Mouse (Mus musculus): ENCODE data around the gene Pde4d. TPM values are rescaled to one million over a fixed set of nuclear protein-coding genes. Genes with fewer than 3 reads are reported as not detected.
A peak's percentile ranks its signal among the peaks of the same experiment; 100 is the strongest.

The Pde4d gene
- polyA plus RNA-seq, 1 experiment from 2014 or later: 12.9 TPM

GRCm38 (mm10) chr13:109906342-109906888, 1456.7 kb downstream of the Pde4d start:
- no peaks in the 10 kb centered on the region for H3K36me3 ChIP-seq (ENCODE audit: control insufficient read depth, insufficient read depth)
- peaks cover 11% of the 10 kb centered on the region for H3K4me1 ChIP-seq (ENCODE audit: control insufficient read depth, low read depth, low read length)
- no peak overlapping the region for H3K4me3 ChIP-seq (ENCODE audit: low read depth, low read length)
- H3K27ac ChIP-seq (ENCODE audit: low read length): no peak overlapping the region
- ATAC-seq (ENCODE audit: low read depth): no peak
- H3K4me2 ChIP-seq (ENCODE audit: low read depth, low read length): no peak overlapping the region
- WGBS (ENCODE audit: insufficient replicate concordance): 71% methylated on average over 4 of the region's 4 CpGs
- H3K9ac ChIP-seq (ENCODE audit: low read depth, low read length): no peak overlapping the region
- no peaks in the 10 kb centered on the region for H3K9me3 ChIP-seq (replicated peaks; ENCODE audit: control insufficient read depth, low read length)
- H3K27me3 ChIP-seq (ENCODE audit: control insufficient read depth, insufficient read depth, low read depth, low read length): peaks cover 14% of the 10 kb centered on the region

GRCm38 (mm10) chr13:109907634-109908033, 1457.9 kb downstream of the Pde4d start:
- 8% methylated on average over 9 of the region's 9 CpGs for WGBS (ENCODE audit: insufficient replicate concordance)
- Histone ChIP-seq H3K9ac (ENCODE audit: low read depth, low read length) (no peak overlapping the region), H3K4me1 (ENCODE audit: control insufficient read depth, low read depth, low read length) (peaks cover 9% of the 10 kb centered on the region), H3K27me3 (ENCODE audit: control insufficient read depth, insufficient read depth, low read depth, low read length) (peaks cover 8% of the 10 kb centered on the region), H3K4me2 (ENCODE audit: low read depth, low read length) (no peak overlapping the region), H3K9me3 (replicated peaks; ENCODE audit: control insufficient read depth, low read length) (no peaks in the 10 kb centered on the region), H3K36me3 (ENCODE audit: control insufficient read depth, insufficient read depth) (no peaks in the 10 kb centered on the region), H3K27ac (ENCODE audit: low read length) (no peak overlapping the region), H3K4me3 (ENCODE audit: low read depth, low read length) (no peak overlapping the region)
- ATAC-seq (ENCODE audit: low read depth): peak; percentile 73

DNA sequence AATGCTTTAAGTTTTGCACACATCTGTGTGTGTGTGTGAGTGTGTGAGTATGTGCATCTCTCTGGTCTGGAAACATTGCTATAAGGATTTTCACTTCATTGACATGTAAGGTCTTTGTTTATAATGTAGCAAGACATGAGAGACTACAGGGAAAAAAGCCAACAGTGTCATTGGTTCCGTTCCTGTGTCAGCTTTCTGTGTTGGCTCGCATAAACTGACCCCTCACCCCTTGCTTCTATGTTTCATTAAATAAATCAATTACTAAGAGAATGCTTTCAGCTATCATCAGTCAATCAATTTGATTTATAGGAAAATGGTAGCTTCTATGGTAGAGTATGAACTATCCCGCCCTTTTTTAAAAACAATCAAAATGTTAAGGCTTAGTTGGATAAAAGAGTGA, 1458.6 kb downstream of the Pde4d start:
- no peaks in the 10 kb centered on the region for H3K36me3 ChIP-seq (ENCODE audit: control insufficient read depth, insufficient read depth)
- no peak overlapping the region for H3K27ac ChIP-seq (ENCODE audit: low read length)
- ATAC-seq (ENCODE audit: low read depth): no peak
- no peak overlapping the region for H3K4me2 ChIP-seq (ENCODE audit: low read depth, low read length)
- no peak overlapping the region for H3K4me3 ChIP-seq (ENCODE audit: low read depth, low read length)
- H3K4me1 ChIP-seq (ENCODE audit: control insufficient read depth, low read depth, low read length): peaks cover 9% of the 10 kb centered on the region
- peaks cover under 1% of the 10 kb centered on the region for H3K27me3 ChIP-seq (ENCODE audit: control insufficient read depth, insufficient read depth, low read depth, low read length)
- H3K9ac ChIP-seq (ENCODE audit: low read depth, low read length): no peak overlapping the region
- H3K9me3 ChIP-seq (replicated peaks; ENCODE audit: control insufficient read depth, low read length): no peaks in the 10 kb centered on the region
- 75% methylated on average over 3 of the region's 3 CpGs for WGBS (ENCODE audit: insufficient replicate concordance)

- no peak for ATAC-seq (ENCODE audit: low read depth)
- Histone ChIP-seq H3K4me2 (ENCODE audit: low read depth, low read length) (no peak overlapping the region), H3K36me3 (ENCODE audit: control insufficient read depth, insufficient read depth) (no peaks in the 10 kb centered on the region), H3K4me3 (ENCODE audit: low read depth, low read length) (no peak overlapping the region), H3K27ac (ENCODE audit: low read length) (no peak overlapping the region), H3K4me1 (ENCODE audit: control insufficient read depth, low read depth, low read length) (peaks cover 10% of the 10 kb centered on the region), H3K27me3 (ENCODE audit: control insufficient read depth, insufficient read depth, low read depth, low read length) (no peaks in the 10 kb centered on the region), H3K9me3 (replicated peaks; ENCODE audit: control insufficient read depth, low read length) (no peaks in the 10 kb centered on the region), H3K9ac (ENCODE audit: low read depth, low read length) (no peak overlapping the region)
- WGBS (ENCODE audit: insufficient replicate concordance): 82% methylated on average over 8 of the region's 8 CpGs
Measured at GRCm38 (mm10) chr13:109909111-109909510, 1459.4 kb downstream of the Pde4d start.

DNA sequence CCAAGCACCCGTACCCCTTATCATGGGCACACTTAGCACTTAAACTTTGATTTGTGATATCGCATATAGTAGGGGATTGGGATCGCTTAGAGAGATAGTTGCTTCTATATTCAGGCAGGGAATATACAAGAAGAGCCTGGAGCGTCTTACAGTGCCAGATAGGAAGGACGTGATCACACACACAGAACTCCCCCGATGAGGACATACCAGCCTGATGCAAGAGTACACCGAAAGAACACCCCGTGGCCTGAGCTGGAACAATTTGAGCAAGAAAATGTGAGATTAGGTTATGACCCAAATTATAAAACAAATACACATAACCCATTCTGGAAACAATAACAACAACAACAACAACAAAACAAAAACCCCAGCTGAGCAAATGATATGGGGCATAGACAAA, 1461.2 kb downstream of the Pde4d start:
- Histone ChIP-seq H3K9me3 (replicated peaks; ENCODE audit: control insufficient read depth, low read length) (no peaks in the 10 kb centered on the region), H3K27ac (ENCODE audit: low read length) (no peak overlapping the region), H3K27me3 (ENCODE audit: control insufficient read depth, insufficient read depth, low read depth, low read length) (no peaks in the 10 kb centered on the region), H3K4me1 (ENCODE audit: control insufficient read depth, low read depth, low read length) (peaks cover 21% of the 10 kb centered on the region), H3K9ac (ENCODE audit: low read depth, low read length) (no peak overlapping the region), H3K36me3 (ENCODE audit: control insufficient read depth, insufficient read depth) (no peaks in the 10 kb centered on the region), H3K4me2 (ENCODE audit: low read depth, low read length) (no peak overlapping the region), H3K4me3 (ENCODE audit: low read depth, low read length) (no peak overlapping the region)
- ATAC-seq (ENCODE audit: low read depth): no peak
- 68% methylated on average over 8 of the region's 8 CpGs for WGBS (ENCODE audit: insufficient replicate concordance)

DNA sequence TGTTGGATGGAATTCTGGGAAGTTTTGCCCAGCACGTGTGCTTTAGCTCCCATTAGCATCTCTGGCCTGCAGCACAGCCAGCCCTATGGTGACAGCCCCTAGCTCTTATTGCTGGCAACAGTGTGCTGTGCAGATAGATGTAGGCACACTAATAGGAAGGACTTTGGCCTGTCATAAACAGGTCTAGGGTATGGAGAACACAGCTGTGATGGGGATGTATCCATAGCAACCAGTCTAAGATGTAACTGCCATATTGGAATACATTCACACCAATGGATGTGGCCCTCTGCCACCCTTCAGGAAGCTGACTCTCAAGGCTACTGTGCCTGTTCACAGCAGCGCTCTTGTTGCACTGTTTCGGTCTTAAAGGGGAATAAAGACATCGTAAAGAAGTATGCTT, 1462.9 kb downstream of the Pde4d start:
- no peak overlapping the region for H3K27ac ChIP-seq (ENCODE audit: low read length)
- H3K36me3 ChIP-seq (ENCODE audit: control insufficient read depth, insufficient read depth): no peaks in the 10 kb centered on the region
- H3K4me1 ChIP-seq (ENCODE audit: control insufficient read depth, low read depth, low read length): peaks cover 13% of the 10 kb centered on the region
- WGBS (ENCODE audit: insufficient replicate concordance): 83% methylated on average over 4 of the region's 4 CpGs
- H3K27me3 ChIP-seq (ENCODE audit: control insufficient read depth, insufficient read depth, low read depth, low read length): no peaks in the 10 kb centered on the region
- H3K4me2 ChIP-seq (ENCODE audit: low read depth, low read length): no peak overlapping the region
- H3K4me3 ChIP-seq (ENCODE audit: low read depth, low read length): no peak overlapping the region
- ATAC-seq (ENCODE audit: low read depth): no peak
- H3K9ac ChIP-seq (ENCODE audit: low read depth, low read length): no peak overlapping the region
- no peaks in the 10 kb centered on the region for H3K9me3 ChIP-seq (replicated peaks; ENCODE audit: control insufficient read depth, low read length)

DNA sequence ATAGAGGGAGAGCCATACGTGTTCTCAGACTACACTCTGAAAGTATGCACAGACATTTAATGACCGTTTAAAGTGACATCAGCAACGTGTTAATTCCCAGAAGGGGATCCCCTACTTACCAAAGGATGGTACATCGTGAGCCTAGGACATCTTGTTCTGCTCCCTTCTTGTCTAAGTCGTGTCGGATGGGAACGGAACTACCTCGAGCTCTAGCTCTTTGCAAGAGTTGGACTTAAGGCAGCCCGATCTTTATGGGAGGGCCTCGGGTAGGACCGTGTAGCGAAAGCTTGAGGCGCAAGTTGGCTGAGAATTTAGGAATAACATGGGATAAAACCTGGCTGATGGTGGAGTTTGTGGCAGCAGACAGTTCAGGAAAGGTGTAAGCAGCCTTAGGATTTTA, 1464.5 kb downstream of the Pde4d start:
- H3K36me3 ChIP-seq (ENCODE audit: control insufficient read depth, insufficient read depth): no peaks in the 10 kb centered on the region
- WGBS (ENCODE audit: insufficient replicate concordance): 85% methylated on average over 13 of the region's 13 CpGs
- H3K4me2 ChIP-seq (ENCODE audit: low read depth, low read length): no peak overlapping the region
- no peaks in the 10 kb centered on the region for H3K9me3 ChIP-seq (replicated peaks; ENCODE audit: control insufficient read depth, low read length)
- no peak overlapping the region for H3K4me3 ChIP-seq (ENCODE audit: low read depth, low read length)
- no peak for ATAC-seq (ENCODE audit: low read depth)
- H3K9ac ChIP-seq (ENCODE audit: low read depth, low read length): no peak overlapping the region
- peaks cover 12% of the 10 kb centered on the region for H3K4me1 ChIP-seq (ENCODE audit: control insufficient read depth, low read depth, low read length)
- H3K27ac ChIP-seq (ENCODE audit: low read length): no peak overlapping the region
- no peaks in the 10 kb centered on the region for H3K27me3 ChIP-seq (ENCODE audit: control insufficient read depth, insufficient read depth, low read depth, low read length)

GRCm38 (mm10) chr13:109914846-109915245, 1465.1 kb downstream of the Pde4d start:
- Histone ChIP-seq H3K4me2 (ENCODE audit: low read depth, low read length) (no peak overlapping the region), H3K9ac (ENCODE audit: low read depth, low read length) (no peak overlapping the region), H3K9me3 (replicated peaks; ENCODE audit: control insufficient read depth, low read length) (no peaks in the 10 kb centered on the region), H3K4me1 (ENCODE audit: control insufficient read depth, low read depth, low read length) (peaks cover 12% of the 10 kb centered on the region), H3K4me3 (ENCODE audit: low read depth, low read length) (no peak overlapping the region), H3K36me3 (ENCODE audit: control insufficient read depth, insufficient read depth) (no peaks in the 10 kb centered on the region), H3K27ac (ENCODE audit: low read length) (no peak overlapping the region), H3K27me3 (ENCODE audit: control insufficient read depth, insufficient read depth, low read depth, low read length) (no peaks in the 10 kb centered on the region)
- ATAC-seq (ENCODE audit: low read depth): no peak; the same call in 1 of the 2 replicates
- 42% methylated on average over 5 of the region's 5 CpGs for WGBS (ENCODE audit: insufficient replicate concordance)

GRCm38 (mm10) chr13:109915501-109915900, 1465.8 kb downstream of the Pde4d start:
- no peaks in the 10 kb centered on the region for H3K36me3 ChIP-seq (ENCODE audit: control insufficient read depth, insufficient read depth)
- 72% methylated on average over 7 of the region's 7 CpGs for WGBS (ENCODE audit: insufficient replicate concordance)
- H3K4me3 ChIP-seq (ENCODE audit: low read depth, low read length): no peak overlapping the region
- H3K4me2 ChIP-seq (ENCODE audit: low read depth, low read length): no peak overlapping the region
- ATAC-seq (ENCODE audit: low read depth): peak; percentile 73
- H3K27me3 ChIP-seq (ENCODE audit: control insufficient read depth, insufficient read depth, low read depth, low read length): no peaks in the 10 kb centered on the region
- H3K4me1 ChIP-seq (ENCODE audit: control insufficient read depth, low read depth, low read length): peaks cover 12% of the 10 kb centered on the region
- no peak overlapping the region for H3K9ac ChIP-seq (ENCODE audit: low read depth, low read length)
- no peak overlapping the region for H3K27ac ChIP-seq (ENCODE audit: low read length)
- no peaks in the 10 kb centered on the region for H3K9me3 ChIP-seq (replicated peaks; ENCODE audit: control insufficient read depth, low read length)
